Mouse (Mus musculus) cerebellum, adult 2 months (tissue): ENCODE results near the gene Kcnj4.

Experiments
- CTCF ChIP-seq: fragments of 200-500 bp; IDR thresholded peaks from 2 replicates; pipeline ENCODE4 v1.5.1; 2011; ENCODE audit warnings: low read depth, mild to moderate bottlenecking, control low read depth, low read length, moderate library complexity, borderline replicate concordance; ENCODE audit not compliant: insufficient read depth
- POLR2A ChIP-seq: fragments of 200-500 bp; IDR thresholded peaks from 2 replicates; pipeline ENCODE4 v1.6.1; 2011; ENCODE audit warnings: low read length, control low read depth, borderline replicate concordance; ENCODE audit not compliant: insufficient read depth

GRCm38 (mm10) chr15:79506460-79506859 is 1.4 kb upstream of the Kcnj4 start:
- TF ChIP-seq POLR2A: no peak
- no peak for TF ChIP-seq CTCF
